Mouse (Mus musculus): Measurements from ENCODE around the gene Spast. TPM values are rescaled to one million over a fixed set of nuclear protein-coding genes. Genes with fewer than 3 reads are reported as not detected.

The Spast gene
- 12.3 and 12.7 TPM in 2 replicates for polyA plus RNA-seq (2015; fragmentation: Nextera tagmentation; extraction: Ambion mirVana)

GRCm38 (mm10) chr17:74338937-74339804, at the start of gene Spast:
Spast (plus strand) TSS chr17:74338987.

GRCm38 (mm10) chr17:74295026-74295970, 43.5 kb upstream of the Spast start, which contains the start of gene Memo1:
Memo1 (minus strand) TSS chr17:74295521.

GRCm38 (mm10) chr17:74323844-74324243, 14.9 kb upstream of the Spast start, which contains the start of gene Dpy30:
Dpy30 (minus strand) TSS chr17:74323944.

GRCm38 (mm10) chr17:74395383-74396065, 56.7 kb downstream of the Spast start, which contains the start of gene Slc30a6:
Slc30a6 (plus strand) TSS chr17:74395608.

Other genes starting within 250 kb of the Spast start
- gene Memo1, start 43.5 kb upstream of the Spast start, polyA plus RNA-seq (2015; fragmentation: Nextera tagmentation; extraction: Ambion mirVana) = 77.2 and 91.3 TPM in 2 replicates
- gene Dpy30, start 15.0 kb upstream of the Spast start, polyA plus RNA-seq (2015; fragmentation: Nextera tagmentation; extraction: Ambion mirVana) = 279 and 285 TPM in 2 replicates
- 21.8 and 39.9 TPM in 2 replicates for gene Slc30a6, start 56.6 kb downstream of the Spast start, polyA plus RNA-seq (2015; fragmentation: Nextera tagmentation; extraction: Ambion mirVana)
- gene Nlrc4, start 120.2 kb downstream of the Spast start, polyA plus RNA-seq (2015; fragmentation: Nextera tagmentation; extraction: Ambion mirVana) = 0.37 and 0.60 TPM in 2 replicates
- gene Yipf4, start 150.5 kb downstream of the Spast start, polyA plus RNA-seq (2015; fragmentation: Nextera tagmentation; extraction: Ambion mirVana) = 105 and 141 TPM in 2 replicates
- 56.8 and 70.3 TPM in 2 replicates for gene Birc6, start 189.3 kb downstream of the Spast start, polyA plus RNA-seq (2015; fragmentation: Nextera tagmentation; extraction: Ambion mirVana)

Measured in adrenal gland, postnatal 0 days (tissue).